Mouse (Mus musculus) limb, embryonic 10.5 days (tissue): ENCODE results near the gene Pla2g5. TPM values are rescaled to one million over a fixed set of nuclear protein-coding genes. Genes with fewer than 3 reads are reported as not detected.
A peak's percentile ranks its signal among the peaks of the same experiment; 100 is the strongest.

ENCODE experiments used
- DNase-seq: peaks from one replicate; pipeline ENCODE4 v3.0.0-alpha.2; 2017; ENCODE audit warnings: low spot score
- H3K27ac ChIP-seq: fragments of 300-500 bp; sonication (generic); 2 replicates; pipeline ENCODE4 v1.5.1; 2016; ENCODE audit warnings: mild to moderate bottlenecking
- H3K27me3 ChIP-seq: fragments of 300-500 bp; sonication (generic); 2 replicates; pipeline ENCODE4 v1.6.1; 2016; ENCODE audit warnings: low read depth, mild to moderate bottlenecking; ENCODE audit not compliant: poor library complexity, severe bottlenecking
- H3K36me3 ChIP-seq: fragments of 300-500 bp; sonication (generic); 2 replicates; pipeline ENCODE4 v1.6.1; 2016; ENCODE audit warnings: mild to moderate bottlenecking, moderate library complexity
- H3K4me1 ChIP-seq: fragments of 300-500 bp; sonication (generic); 2 replicates; pipeline ENCODE4 v1.6.1; 2016
- H3K4me3 ChIP-seq: fragments of 300-500 bp; sonication (generic); 2 replicates; pipeline ENCODE4 v1.5.1; 2016; ENCODE audit warnings: mild to moderate bottlenecking, moderate library complexity
- H3K9me3 ChIP-seq: fragments of 300-500 bp; sonication (generic); replicated peaks from 2 replicates; pipeline ENCODE4 v1.6.1; 2016; ENCODE audit warnings: mild to moderate bottlenecking
- WGBS: fragments of 180-500 bp; shearing (Covaris S2); methylation state at CpG from one replicate; pipeline ENCODE4 v1.1.7; 2016; 5-methylcytosine and 5-hydroxymethylcytosine counted together
- polyA plus RNA-seq: library from polyadenylated mRNA; unstranded; fragments of >200 nt; fragmentation: Nextera tagmentation; extraction: Ambion mirVana; gene quantifications from 2 replicates; pipeline ENCODE4 v1.2.1, GENCODE M21; 2016

The Pla2g5 gene
- polyA plus RNA-seq, 1 experiment from 2014 or later: 0.30 TPM

- no peaks in the 10 kb centered on the region for H3K4me1 ChIP-seq
Observed at GRCm38 (mm10) chr4:138788381-138788780, 74.9 kb downstream of the Pla2g5 start.

GRCm38 (mm10) chr4:138786141-138786540, 77.1 kb downstream of the Pla2g5 start:
- no peaks in the 10 kb centered on the region for H3K36me3 ChIP-seq
- no peaks in the 10 kb centered on the region for H3K9me3 ChIP-seq
- no peak overlapping the region for H3K4me3 ChIP-seq
- 76% methylated on average over 4 of the region's 4 CpGs for WGBS
- H3K27ac ChIP-seq: no peak overlapping the region
- no peaks in the 10 kb centered on the region for H3K4me1 ChIP-seq
- no peaks in the 10 kb centered on the region for H3K27me3 ChIP-seq
- no peak for DNase-seq

More at GRCm38 (mm10) chr4:138788381-138788780, 74.9 kb downstream of the Pla2g5 start:
- H3K4me3 ChIP-seq: no peak overlapping the region
- 76% methylated on average over 4 of the region's 4 CpGs for WGBS
- H3K27ac ChIP-seq: no peak overlapping the region
- no peaks in the 10 kb centered on the region for H3K27me3 ChIP-seq
- no peaks in the 10 kb centered on the region for H3K9me3 ChIP-seq
- no peaks in the 10 kb centered on the region for H3K36me3 ChIP-seq
- DNase-seq: no peak

GRCm38 (mm10) chr4:138785721-138786120, 77.6 kb downstream of the Pla2g5 start:
- DNase-seq: no peak
- no peaks in the 10 kb centered on the region for H3K9me3 ChIP-seq
- no peak overlapping the region for H3K27ac ChIP-seq
- H3K4me1 ChIP-seq: no peaks in the 10 kb centered on the region
- 63% methylated on average over 4 of the region's 4 CpGs for WGBS
- H3K4me3 ChIP-seq: no peak overlapping the region
- H3K36me3 ChIP-seq: no peaks in the 10 kb centered on the region
- H3K27me3 ChIP-seq: no peaks in the 10 kb centered on the region

GRCm38 (mm10) chr4:138782098-138782497, 81.2 kb downstream of the Pla2g5 start:
- WGBS: 87% methylated on average over 6 of the region's 6 CpGs
- no peaks in the 10 kb centered on the region for H3K36me3 ChIP-seq
- DNase-seq: no peak
- peaks cover 7% of the 10 kb centered on the region for H3K4me1 ChIP-seq
- no peaks in the 10 kb centered on the region for H3K9me3 ChIP-seq
- peaks cover 3% of the 10 kb centered on the region; the same call in 1 of the 2 replicates for H3K27me3 ChIP-seq
- H3K27ac ChIP-seq: no peak overlapping the region
- no peak overlapping the region for H3K4me3 ChIP-seq

- 92% methylated on average over 5 of the region's 5 CpGs for WGBS
- Histone ChIP-seq H3K36me3 (no peaks in the 10 kb centered on the region), H3K27me3 (peaks cover 12% of the 10 kb centered on the region; the same call in 1 of the 2 replicates), H3K4me1 (peaks cover 7% of the 10 kb centered on the region), H3K9me3 (no peaks in the 10 kb centered on the region), H3K4me3 (no peak overlapping the region), H3K27ac (no peak overlapping the region)
- DNase-seq: no peak
Observed at GRCm38 (mm10) chr4:138780300-138780699, 83.0 kb downstream of the Pla2g5 start.

- H3K27ac ChIP-seq: peak overlapping the region; percentile 36; the same call in 1 of the 2 replicates
- H3K27me3 ChIP-seq: peaks cover 12% of the 10 kb centered on the region; the same call in 1 of the 2 replicates
- H3K4me1 ChIP-seq: peaks cover 7% of the 10 kb centered on the region
- H3K4me3 ChIP-seq: no peak overlapping the region
- H3K36me3 ChIP-seq: no peaks in the 10 kb centered on the region
- 45% methylated on average over 20 of the region's 20 CpGs for WGBS
- no peaks in the 10 kb centered on the region for H3K9me3 ChIP-seq
- no peak for DNase-seq
Observed at GRCm38 (mm10) chr4:138777417-138778407, 85.6 kb downstream of the Pla2g5 start.

GRCm38 (mm10) chr4:138775435-138775834, 87.8 kb downstream of the Pla2g5 start, which contains the start of gene Pla2g2d:
TSS of gene Pla2g2d (plus strand) at chr4:138775735.
- Histone ChIP-seq H3K27me3 (peaks cover 12% of the 10 kb centered on the region; the same call in 1 of the 2 replicates), H3K9me3 (no peaks in the 10 kb centered on the region), H3K36me3 (no peaks in the 10 kb centered on the region), H3K4me3 (no peak within 1 kb of the TSS), H3K27ac (no peak within 1 kb of the TSS), H3K4me1 (peaks cover 7% of the 10 kb centered on the region)
- WGBS: 86% methylated on average over 6 of the region's 6 CpGs
- no peak for DNase-seq

GRCm38 (mm10) chr4:138772386-138772785, 90.9 kb downstream of the Pla2g5 start:
- H3K27ac ChIP-seq: no peak overlapping the region
- no peaks in the 10 kb centered on the region for H3K9me3 ChIP-seq
- DNase-seq: no peak
- 88% methylated on average over 5 of the region's 5 CpGs for WGBS
- H3K27me3 ChIP-seq: peaks cover 12% of the 10 kb centered on the region; the same call in 1 of the 2 replicates
- no peaks in the 10 kb centered on the region for H3K36me3 ChIP-seq
- peaks cover 3% of the 10 kb centered on the region; the same call in 1 of the 2 replicates for H3K4me1 ChIP-seq
- no peak overlapping the region for H3K4me3 ChIP-seq

- Histone ChIP-seq H3K4me3 (no peak overlapping the region), H3K27me3 (peaks cover 7% of the 10 kb centered on the region; the same call in 1 of the 2 replicates), H3K27ac (no peak overlapping the region), H3K4me1 (peaks cover 3% of the 10 kb centered on the region; the same call in 1 of the 2 replicates), H3K36me3 (no peaks in the 10 kb centered on the region), H3K9me3 (no peaks in the 10 kb centered on the region)
- no peak for DNase-seq
- WGBS: 83% methylated on average over 10 of the region's 10 CpGs
Observed at GRCm38 (mm10) chr4:138771970-138772369, 91.3 kb downstream of the Pla2g5 start.

GRCm38 (mm10) chr4:138762266-138762665, 101.0 kb downstream of the Pla2g5 start:
- Histone ChIP-seq H3K9me3 (no peaks in the 10 kb centered on the region), H3K4me1 (no peaks in the 10 kb centered on the region), H3K27me3 (no peaks in the 10 kb centered on the region), H3K36me3 (no peaks in the 10 kb centered on the region), H3K27ac (no peak overlapping the region), H3K4me3 (no peak overlapping the region)
- no peak for DNase-seq
- WGBS: 87% methylated on average over 9 of the region's 9 CpGs

- WGBS: 79% methylated on average over 8 of the region's 8 CpGs
- Histone ChIP-seq H3K9me3 (no peaks in the 10 kb centered on the region), H3K4me1 (peaks cover 19% of the 10 kb centered on the region), H3K4me3 (no peak within 1 kb of the TSS), H3K27ac (peak within 1 kb of the TSS; percentile 40), H3K27me3 (no peaks in the 10 kb centered on the region), H3K36me3 (no peaks in the 10 kb centered on the region)
- no peak for DNase-seq
Observed at GRCm38 (mm10) chr4:138757416-138757815, 105.9 kb downstream of the Pla2g5 start, which contains the start of gene Pla2g2f. TSS of gene Pla2g2f (minus strand) at chr4:138757626.

GRCm38 (mm10) chr4:138755983-138756382, 107.3 kb downstream of the Pla2g5 start:
- no peaks in the 10 kb centered on the region for H3K9me3 ChIP-seq
- no peak overlapping the region for H3K27ac ChIP-seq
- DNase-seq: no peak
- peaks cover 19% of the 10 kb centered on the region for H3K4me1 ChIP-seq
- no peaks in the 10 kb centered on the region for H3K36me3 ChIP-seq
- no peak overlapping the region for H3K4me3 ChIP-seq
- H3K27me3 ChIP-seq: no peaks in the 10 kb centered on the region
- 88% methylated on average over 11 of the region's 11 CpGs for WGBS

- Histone ChIP-seq H3K36me3 (no peaks in the 10 kb centered on the region), H3K4me1 (peaks cover 19% of the 10 kb centered on the region), H3K4me3 (no peak overlapping the region), H3K27me3 (no peaks in the 10 kb centered on the region), H3K9me3 (no peaks in the 10 kb centered on the region), H3K27ac (no peak overlapping the region)
- 84% methylated on average over 4 of the region's 4 CpGs for WGBS
- DNase-seq: no peak
Observed at GRCm38 (mm10) chr4:138755439-138755838, 107.8 kb downstream of the Pla2g5 start.
